Mouse (Mus musculus) Muller cell, postnatal 12 days (primary cell): Measurements from ENCODE around the gene Pof1b.
A peak's percentile ranks its signal among the peaks of the same experiment; 100 is the strongest.

ENCODE experiments used
- DNase-seq: peaks from one replicate; pipeline ENCODE4 v3.0.0-alpha.2; 2015; ENCODE audit errors: inconsistent ontology term

Pof1b gene

GRCm38 (mm10) chrX:112698508-112698907 is at the start of gene Pof1b:
Gene Pof1b, minus strand, starts transcription at chrX:112698651.
- DNase-seq: no peak

- no peak for DNase-seq
Measured at GRCm38 (mm10) chrX:112716587-112716986, 18.1 kb upstream of the Pof1b start.

- DNase-seq: peak; percentile 11
Measured at GRCm38 (mm10) chrX:112694392-112694791, 4.1 kb downstream of the Pof1b start.

GRCm38 (mm10) chrX:112680605-112681004 is 17.8 kb downstream of the Pof1b start:
- DNase-seq: no peak

GRCm38 (mm10) chrX:112675525-112675924 is 22.9 kb downstream of the Pof1b start:
- no peak for DNase-seq

- peak; percentile 38 for DNase-seq
Measured at GRCm38 (mm10) chrX:112601306-112602120, 96.9 kb downstream of the Pof1b start.

GRCm38 (mm10) chrX:112600511-112601305 is 97.7 kb downstream of the Pof1b start, which contains the start of gene Zfp711:
Gene Zfp711, plus strand, starts transcription at chrX:112600526.
- peak; percentile 54 for DNase-seq
